Mouse (Mus musculus) heart, adult 2 months (tissue): Measurements from ENCODE around the gene Fam222b. TPM values are rescaled to one million over a fixed set of nuclear protein-coding genes. Genes with fewer than 3 reads are reported as not detected.

Experiments
- DNase-seq, 2 experiments: peaks; one replicate each; pipeline ENCODE4 v3.0.0; 2021
- H3K27ac ChIP-seq: fragments of 200-600 bp; 2 replicates; pipeline ENCODE4 v1.8.1; 2022
- H3K27me3 ChIP-seq: fragments of 200-500 bp; 2 replicates; pipeline ENCODE4 v1.6.1; 2012; ENCODE audit warnings: mild to moderate bottlenecking, low read length, inconsistent platforms, mixed read lengths; ENCODE audit not compliant: control insufficient read depth, insufficient read depth
- H3K36me3 ChIP-seq: fragments of 200-500 bp; 2 replicates; pipeline ENCODE4 v1.6.1; 2012; ENCODE audit warnings: low read length, inconsistent platforms; ENCODE audit not compliant: control insufficient read depth, insufficient read depth
- H3K4me1 ChIP-seq: fragments of 200-500 bp; 2 replicates; pipeline ENCODE4 v1.6.1; 2011; ENCODE audit warnings: low read length; ENCODE audit not compliant: control insufficient read depth, insufficient read depth
- H3K4me3 ChIP-seq: fragments of 200-600 bp; 2 replicates; pipeline ENCODE4 v1.8.1; 2022
- H3K79me2 ChIP-seq: fragments of 200-500 bp; replicated peaks from 2 replicates; pipeline ENCODE4 v1.6.1; 2012; ENCODE audit warnings: mild to moderate bottlenecking, inconsistent platforms, low read length, moderate library complexity, mixed read lengths; ENCODE audit not compliant: control insufficient read depth, insufficient read depth
- H3K9ac ChIP-seq: fragments of 200-500 bp; 2 replicates; pipeline ENCODE4 v1.6.1; 2012; ENCODE audit warnings: low read depth, mild to moderate bottlenecking, control low read depth, inconsistent platforms, low read length, mixed read lengths
- CTCF ChIP-seq: fragments of 200-600 bp; IDR thresholded peaks from 2 replicates; pipeline ENCODE4 v1.8.1; 2022; ENCODE audit warnings: antibody characterized with exemption, mild to moderate bottlenecking, moderate library complexity
- EP300 ChIP-seq: fragments of 200-500 bp; IDR thresholded peaks from 2 replicates; pipeline ENCODE4 v1.6.1; 2011; ENCODE audit warnings: low read depth, low read length, control low read depth; ENCODE audit not compliant: insufficient read depth
- POLR2A ChIP-seq: fragments of 200-500 bp; IDR thresholded peaks from 2 replicates; pipeline ENCODE4 v1.6.1; 2011; ENCODE audit warnings: mild to moderate bottlenecking, low read depth, low read length, control low read depth; ENCODE audit not compliant: insufficient read depth
- WGBS: fragments of 180-500 bp; shearing (Covaris S2); methylation state at CpG from one replicate; pipeline ENCODE4 v1.1.7; 2018; 5-methylcytosine and 5-hydroxymethylcytosine counted together
- intact Hi-C: fragments of 180-260 bp; cut with DNase I; formaldehyde crosslinking; loops from one replicate; pipeline ENCODE4 v1.15.1; 2025
- polyA plus RNA-seq: library from polyadenylated mRNA; depleted of rRNA; stranded (reverse); fragments of >200 nt; gene quantifications from 2 replicates; pipeline ENCODE4 v1.2.3, GENCODE M21; 2012
- total RNA-seq, 2 experiments: library from RNA; stranded (reverse); gene quantifications; 2 replicates each; pipeline ENCODE4 v1.2.3; 2021

Fam222b gene
- total and polyA plus RNA-seq, 3 experiments = 10.4 to 12.6 (median 11.4) TPM

DNA sequence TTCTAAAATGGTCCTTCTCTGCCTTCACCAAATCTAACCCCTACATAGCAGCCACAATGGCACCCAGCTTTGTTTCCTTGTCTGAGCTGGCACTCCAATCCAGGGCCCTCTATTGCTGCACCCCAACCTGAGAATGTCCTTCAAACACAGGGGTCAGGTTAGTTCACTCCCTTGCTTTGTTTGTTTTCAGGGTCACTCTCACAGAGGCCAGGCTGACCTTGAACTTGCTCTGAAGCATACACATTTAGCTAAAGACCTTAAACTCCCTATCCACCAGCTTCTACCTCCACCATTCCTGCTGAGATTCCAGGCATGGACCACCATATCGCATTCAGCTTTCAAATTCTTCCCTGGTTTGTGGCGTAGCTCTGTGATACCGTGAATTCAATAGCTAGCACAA is 80.0 kb downstream of the Fam222b start:
- Histone ChIP-seq H3K9ac (no peak overlapping the region), H3K79me2 (no peaks in the 10 kb centered on the region), H3K4me3 (no peak overlapping the region), H3K36me3 (no peaks in the 10 kb centered on the region), H3K27me3 (no peaks in the 10 kb centered on the region), H3K4me1 (peaks cover 2% of the 10 kb centered on the region; the same call in 1 of the 2 replicates), H3K27ac (no peak overlapping the region)
- intact Hi-C loops = no loop called here
- 97% methylated on average over 3 of the region's 3 CpGs for WGBS
- no peak for DNase-seq
- TF ChIP-seq POLR2A (no peak), EP300 (no peak), CTCF (no peak)

DNA sequence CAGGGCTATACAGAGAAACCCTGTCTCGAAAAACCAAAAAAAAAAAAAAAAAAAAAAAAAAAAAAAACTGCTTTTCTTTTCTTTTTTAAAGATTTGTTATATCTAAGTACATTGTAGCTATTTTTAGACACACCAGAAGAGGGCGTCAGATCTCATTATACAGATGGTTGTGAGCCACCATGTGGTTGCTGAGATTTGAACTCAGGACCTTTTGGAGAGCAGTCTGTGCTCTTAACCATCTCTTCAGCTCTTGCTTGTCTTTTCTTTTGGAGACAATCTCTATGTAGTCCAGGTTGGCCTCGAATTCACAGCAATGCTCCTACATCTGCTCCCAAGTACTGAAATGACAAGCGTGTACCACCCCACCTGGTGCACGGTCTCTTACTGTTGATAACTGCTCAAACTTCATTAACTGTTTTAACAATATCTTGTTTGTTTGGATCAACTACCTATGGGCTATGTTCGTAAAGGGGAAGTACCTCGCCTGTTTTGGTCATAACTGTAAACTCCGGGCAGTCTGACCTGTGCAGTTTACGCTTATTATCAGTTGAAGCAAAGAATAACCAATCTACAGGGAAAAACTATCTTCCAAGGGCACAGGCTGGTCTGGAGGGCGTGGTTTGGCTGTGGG is 81.4 kb downstream of the Fam222b start:
- DNase-seq = no peak
- Histone ChIP-seq H3K79me2 (no peaks in the 10 kb centered on the region), H3K27me3 (no peaks in the 10 kb centered on the region), H3K9ac (no peak overlapping the region), H3K4me3 (peak overlapping the region; percentile 96), H3K27ac (peak overlapping the region; percentile 96), H3K4me1 (peaks cover 2% of the 10 kb centered on the region; the same call in 1 of the 2 replicates), H3K36me3 (0 out of 2 replicates have a peak, but pooled peaks cover 3% of the 10 kb centered on the region)
- TF ChIP-seq POLR2A (no peak), CTCF (peak; percentile 29), EP300 (no peak)
- 6% methylated on average over 10 of the region's 10 CpGs for WGBS
- intact Hi-C loops = loop anchor here (2.0 kb wide), 3 partner anchors 115 to 191 kb away; no protein-coding TSS in a partner anchor

DNA sequence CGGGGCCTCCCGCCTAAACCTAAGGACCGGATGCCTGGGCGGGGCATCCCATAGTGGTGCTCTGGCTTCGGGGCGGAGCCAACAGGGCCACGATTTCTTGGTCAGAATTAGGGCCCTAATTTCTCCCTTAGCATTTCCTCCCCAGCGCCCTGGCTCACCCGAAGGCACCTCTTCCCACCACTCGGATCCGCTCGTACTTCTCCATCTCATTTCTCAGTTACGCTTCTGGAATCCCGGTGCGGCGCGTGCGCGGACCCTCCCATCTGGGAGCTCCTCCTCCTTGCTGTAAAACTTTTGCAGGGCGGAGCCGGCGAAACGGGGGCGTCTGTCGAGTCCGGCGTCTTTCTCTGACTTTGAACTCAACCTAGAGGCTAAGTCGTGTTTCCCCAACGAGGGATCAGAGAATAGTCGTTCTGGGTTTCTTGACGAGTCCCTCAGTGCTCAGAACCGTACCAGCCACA is 82.0 kb downstream of the Fam222b start, which contains the start of the genes Nek8 and Tlcd1:
Gene Nek8 (minus strand): TSS at position 274 of the 461 bp plus-strand sequence.
Gene Tlcd1 (plus strand): TSS at position 310 of the 461 bp plus-strand sequence.
- no peaks in the 10 kb centered on the region for H3K27me3 ChIP-seq
- peaks cover 2% of the 10 kb centered on the region; the same call in 1 of the 2 replicates for H3K4me1 ChIP-seq
- peak within 1 kb of the TSS; percentile 61 for H3K9ac ChIP-seq
- H3K27ac ChIP-seq = peak within 1 kb of the TSS; percentile 96
- under 1% methylated on average over 32 of the region's 32 CpGs for WGBS
- TF ChIP-seq EP300 = 0 out of 2 replicates have a peak, but pooled peaks have one; percentile 11
- no peak for TF ChIP-seq CTCF
- TF ChIP-seq POLR2A = peak; percentile 67
- intact Hi-C loops = loop anchor here (2.0 kb wide), 3 partner anchors 116 to 192 kb away; no protein-coding TSS in a partner anchor
- DNase-seq = peak; percentile 94 to 95
- H3K79me2 ChIP-seq = no peaks in the 10 kb centered on the region
- 0 out of 2 replicates have a peak, but pooled peaks cover 3% of the 10 kb centered on the region for H3K36me3 ChIP-seq
- H3K4me3 ChIP-seq = peak within 1 kb of the TSS; percentile 96

DNA sequence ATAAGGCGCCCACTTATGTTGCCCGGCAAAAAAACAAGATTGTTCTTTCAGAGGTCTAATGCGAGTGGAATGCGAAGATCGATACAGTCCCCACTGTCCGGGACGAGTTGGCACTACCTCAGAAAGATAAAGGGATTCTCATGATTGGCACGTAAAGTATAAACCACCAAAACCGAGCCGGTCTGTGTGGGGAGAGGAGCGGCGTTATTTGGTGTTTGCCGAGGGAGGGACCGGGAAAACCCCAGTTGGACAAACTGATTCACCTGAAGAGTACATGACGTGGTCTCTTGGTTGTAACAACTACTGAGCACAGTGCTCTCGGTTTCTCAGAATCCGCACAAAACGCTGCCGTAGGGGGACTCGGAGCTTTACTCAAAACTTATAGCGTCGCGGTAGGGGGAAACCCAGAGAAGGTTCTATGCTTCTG is 82.5 kb downstream of the Fam222b start:
- Histone ChIP-seq H3K4me3 (peak overlapping the region; percentile 96), H3K27ac (peak overlapping the region; percentile 96), H3K9ac (peak overlapping the region; percentile 61), H3K27me3 (no peaks in the 10 kb centered on the region), H3K4me1 (peaks cover 2% of the 10 kb centered on the region; the same call in 1 of the 2 replicates), H3K36me3 (peaks cover 5% of the 10 kb centered on the region), H3K79me2 (no peaks in the 10 kb centered on the region)
- DNase-seq = no peak
- 1% methylated on average over 23 of the region's 23 CpGs for WGBS
- intact Hi-C loops = loop anchor here (1.0 to 2.0 kb wide), 4 partner anchors 18 to 192 kb away; no protein-coding TSS in a partner anchor
- TF ChIP-seq CTCF (no peak), POLR2A (no peak), EP300 (no peak)

DNA sequence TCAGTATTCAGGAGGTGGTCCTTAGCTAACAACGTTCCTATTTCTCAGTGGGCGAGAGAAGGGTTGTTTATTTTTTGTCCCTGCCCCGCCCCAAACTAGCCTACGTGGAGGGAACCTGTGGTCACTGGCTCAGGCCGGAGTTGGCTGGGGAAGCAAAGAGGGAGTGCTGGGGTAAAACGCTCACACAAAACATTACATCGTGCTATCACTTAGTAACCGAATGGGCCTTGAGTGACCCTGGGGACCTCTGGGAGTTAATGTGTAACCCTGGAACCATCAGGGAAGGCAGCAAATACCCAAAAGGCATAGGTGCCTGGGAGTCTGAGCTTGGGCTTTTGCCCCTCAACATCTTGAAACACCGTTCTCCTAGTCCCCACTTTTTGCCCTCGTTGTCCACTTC is 83.0 kb downstream of the Fam222b start:
- WGBS = under 1% methylated on average over 10 of the region's 10 CpGs

More for the DNA sequence above, 83.0 kb downstream of the Fam222b start:
- peak overlapping the region; percentile 96 for H3K4me3 ChIP-seq
- peaks cover 10% of the 10 kb centered on the region for H3K36me3 ChIP-seq
- no peaks in the 10 kb centered on the region for H3K79me2 ChIP-seq
- peak overlapping the region; percentile 29 for H3K9ac ChIP-seq
- DNase-seq = no peak
- peaks cover 3% of the 10 kb centered on the region for H3K4me1 ChIP-seq
- no peaks in the 10 kb centered on the region for H3K27me3 ChIP-seq
- intact Hi-C loops = loop anchor here (1.0 to 2.0 kb wide), 4 partner anchors 18 to 193 kb away; no protein-coding TSS in a partner anchor
- peak overlapping the region; percentile 96 for H3K27ac ChIP-seq
- TF ChIP-seq CTCF (no peak), EP300 (no peak), POLR2A (no peak)
